Mouse (Mus musculus) heart, postnatal 0 days (tissue): ENCODE data around the gene Hikeshi.

ENCODE experiments used
- CTCF ChIP-seq: IDR thresholded peaks from 2 replicates; pipeline ENCODE4 v1.5.1; 2016; ENCODE audit warnings: antibody characterized with exemption, control low read depth, low read depth
- EP300 ChIP-seq: IDR thresholded peaks from 2 replicates; pipeline ENCODE4 v1.6.1; 2016; ENCODE audit warnings: antibody characterized with exemption, low read depth

DNA sequence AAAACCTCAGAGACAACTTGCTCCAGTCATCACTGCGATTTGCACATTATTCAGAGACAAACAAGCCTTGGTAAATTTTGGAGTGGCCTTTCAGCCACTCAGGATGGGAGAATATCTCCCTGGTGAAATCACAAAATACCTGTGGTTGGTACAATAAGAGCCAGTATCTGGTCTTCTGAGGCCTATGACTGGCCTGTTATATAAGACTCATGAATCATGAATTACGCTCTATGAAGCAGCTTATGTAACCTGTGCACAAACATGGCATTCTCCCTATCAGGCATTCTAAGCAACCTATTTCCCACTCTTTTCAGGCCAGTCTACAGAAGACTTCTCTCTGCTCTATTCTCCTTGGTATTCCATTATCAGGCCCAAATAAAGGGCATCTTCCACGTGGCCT lies 28.6 kb downstream of the Hikeshi start:
- no peak for TF ChIP-seq CTCF
- no peak for TF ChIP-seq EP300
